8 mouse cellular contexts compared by ENCODE assay signal in genomic region chr11:93956159-93956558, GRCm38 (mm10). TPM values are rescaled to one million over a fixed set of nuclear protein-coding genes. Genes with fewer than 3 reads are reported as not detected.
DNase-seq lines count a peak whose midpoint lies in the region; ATAC-seq lines count a peak whose summit lies in the region.

Gene Nme2, minus strand, starts transcription at chr11:93956259.

- H3K4me3 ChIP-seq in heart, embryonic 10.5 days = peak within 1 kb of the TSS; percentile 71
- H3K4me3 ChIP-seq in midbrain, embryonic 13.5 days (replicated peaks) = peak within 1 kb of the TSS; percentile 67

- peak within 1 kb of the TSS; percentile 90 for H3K27ac ChIP-seq in heart, embryonic 10.5 days
- peak within 1 kb of the TSS; percentile 85 for H3K27ac ChIP-seq in midbrain, embryonic 13.5 days

- no peaks in the 10 kb centered on the region for H3K9me3 ChIP-seq in heart, embryonic 10.5 days
- no peaks in the 10 kb centered on the region for H3K9me3 ChIP-seq in midbrain, embryonic 13.5 days

- H3K4me2 ChIP-seq in midbrain, embryonic 13.5 days (replicated peaks) = peak within 1 kb of the TSS; percentile 89

- DNase-seq in cerebellum, adult 11 months = no peak
- DNase-seq in thymus, postnatal 0 days (ENCODE audit: low spot score) = no peak
- no peak for DNase-seq in thymus, postnatal 14 days
- DNase-seq in heart, embryonic 10.5 days (ENCODE audit: low spot score) = no peak
- no peak for DNase-seq in layer of hippocampus, postnatal 25 days (ENCODE audit: extremely low spot score in 1 of 2, low spot score in 1 of 2)
- DNase-seq in Muller cell, postnatal 12 days (ENCODE audit: inconsistent ontology term) = no peak

- peak within 1 kb of the TSS; percentile 76 for H3K9ac ChIP-seq in midbrain, embryonic 13.5 days (replicated peaks)

- ATAC-seq in cerebellum, adult (ENCODE audit: insufficient number of reproducible peaks, low FRiP score, low TSS enrichment) = 0 out of 2 replicates have a peak, but pooled peaks have one; percentile 12
- no peak; the same call in 1 of the 2 replicates for ATAC-seq in midbrain, embryonic 13.5 days

- 3% methylated on average over 6 of the region's 6 CpGs for WGBS in heart, embryonic 10.5 days
- 7% methylated on average over 6 of the region's 6 CpGs for WGBS in midbrain, embryonic 13.5 days

- peaks cover 64% of the 10 kb centered on the region for H3K36me3 ChIP-seq in heart, embryonic 10.5 days
- H3K36me3 ChIP-seq in midbrain, embryonic 13.5 days = peaks cover 49% of the 10 kb centered on the region

- no peaks in the 10 kb centered on the region for H3K27me3 ChIP-seq in heart, embryonic 10.5 days (ENCODE audit: insufficient read depth, poor library complexity, severe bottlenecking)
- no peaks in the 10 kb centered on the region for H3K27me3 ChIP-seq in midbrain, embryonic 13.5 days

- H3K4me1 ChIP-seq in heart, embryonic 10.5 days = peaks cover 27% of the 10 kb centered on the region
- peaks cover 39% of the 10 kb centered on the region for H3K4me1 ChIP-seq in midbrain, embryonic 13.5 days (replicated peaks)

RNA-seq across cellular contexts. Expression of gene Nme2, which starts in this region (rescaled TPM):
- 134 and 143 TPM in 2 replicates for polyA plus RNA-seq in thymus, postnatal 0 days (2015; fragmentation: Nextera tagmentation; extraction: Ambion mirVana)
- polyA plus RNA-seq in heart, embryonic 10.5 days (2016; fragmentation: Nextera tagmentation; extraction: Ambion mirVana) = 176 and 218 TPM in 2 replicates
- 10 to 100 TPM; 94.7 to 95.8 TPM for total RNA-seq in layer of hippocampus, postnatal 25 days (2021)
- polyA plus RNA-seq in midbrain, embryonic 13.5 days (2015; fragmentation: Nextera tagmentation; extraction: Ambion mirVana) = 63.8 and 79.7 TPM in 2 replicates
